Mouse (Mus musculus) midbrain, embryonic 14.5 days (tissue): ENCODE measurements around the gene Sez6. TPM values are rescaled to one million over a fixed set of nuclear protein-coding genes. Genes with fewer than 3 reads are reported as not detected.
A peak's percentile ranks its signal among the peaks of the same experiment; 100 is the strongest.

Experiments used
- ATAC-seq: fragments of 200-750 bp; cut with Nextera tagmentation; 2 replicates; pipeline ENCODE4 v1.8.0; 2017; ENCODE audit warnings: moderate number of reproducible peaks, moderate library complexity; ENCODE audit not compliant: low FRiP score, low TSS enrichment
- DNase-seq: peaks from one replicate; pipeline ENCODE4 v3.0.0-alpha.2; 2015
- H3K27ac ChIP-seq: fragments of 300-500 bp; sonication (generic); replicated peaks from 2 replicates; pipeline ENCODE4 v1.5.1; 2014; ENCODE audit warnings: mild to moderate bottlenecking, low read depth, low read length, moderate library complexity
- H3K27me3 ChIP-seq: fragments of 300-500 bp; sonication (generic); 2 replicates; pipeline ENCODE4 v1.6.1; 2014; ENCODE audit warnings: low read length, control low read depth, mixed read lengths; ENCODE audit not compliant: control insufficient read depth, insufficient read depth
- H3K36me3 ChIP-seq: fragments of 300-500 bp; sonication (generic); 2 replicates; pipeline ENCODE4 v1.6.1; 2014; ENCODE audit warnings: low read length, control low read depth; ENCODE audit not compliant: control insufficient read depth, insufficient read depth
- H3K4me1 ChIP-seq: fragments of 300-500 bp; sonication (generic); 2 replicates; pipeline ENCODE4 v1.6.1; 2014; ENCODE audit warnings: mild to moderate bottlenecking, antibody characterized with exemption, low read length, control low read depth; ENCODE audit not compliant: control insufficient read depth, insufficient read depth
- H3K4me2 ChIP-seq: fragments of 300-500 bp; sonication (generic); 2 replicates; pipeline ENCODE4 v1.6.1; 2014; ENCODE audit warnings: mild to moderate bottlenecking, low read length, moderate library complexity
- H3K4me3 ChIP-seq: fragments of 300-500 bp; sonication (generic); replicated peaks from 2 replicates; pipeline ENCODE4 v1.5.1; 2014; ENCODE audit warnings: low read depth, low read length
- H3K9ac ChIP-seq: fragments of 300-500 bp; sonication (generic); replicated peaks from 2 replicates; pipeline ENCODE4 v1.6.1; 2014; ENCODE audit warnings: mild to moderate bottlenecking, low read length, moderate library complexity
- H3K9me3 ChIP-seq: fragments of 300-500 bp; sonication (generic); 2 replicates; pipeline ENCODE4 v1.6.1; 2016; ENCODE audit warnings: low read length, control low read depth, mixed read lengths; ENCODE audit not compliant: control insufficient read depth
- WGBS: fragments of 180-500 bp; shearing (Covaris S2); extraction: QIAGEN DNeasy Blood & Tissue Kit; methylation state at CpG from one replicate; pipeline ENCODE4 v1.1.7; 2014; 5-methylcytosine and 5-hydroxymethylcytosine counted together
- polyA plus RNA-seq: library from polyadenylated mRNA; unstranded; fragments of >200 nt; fragmentation: Nextera tagmentation; extraction: Ambion mirVana; gene quantifications from 2 replicates; pipeline ENCODE4 v1.2.1, GENCODE M21; 2014

Sez6 gene
- polyA plus RNA-seq, 1 experiment from 2014 or later: 121 TPM

GRCm38 (mm10) chr11:77950125-77950685, 19.6 kb downstream of the Sez6 start:
- Histone ChIP-seq H3K36me3 (peaks cover 15% of the 10 kb centered on the region), H3K27ac (no peak overlapping the region), H3K4me2 (no peak overlapping the region), H3K4me1 (peaks cover 22% of the 10 kb centered on the region), H3K27me3 (no peaks in the 10 kb centered on the region; the same call in 1 of the 2 replicates), H3K9me3 (no peaks in the 10 kb centered on the region), H3K9ac (no peak overlapping the region), H3K4me3 (no peak overlapping the region)
- WGBS: 35% methylated on average over 12 of the region's 12 CpGs
- DNase-seq (no peak), ATAC-seq (no peak)

- H3K9ac ChIP-seq: no peak overlapping the region
- H3K36me3 ChIP-seq: peaks cover 20% of the 10 kb centered on the region
- DNase-seq (no peak), ATAC-seq (no peak)
- H3K27me3 ChIP-seq: peaks cover 3% of the 10 kb centered on the region; the same call in 1 of the 2 replicates
- 78% methylated on average over 5 of the region's 5 CpGs for WGBS
- H3K4me2 ChIP-seq: no peak overlapping the region
- H3K4me1 ChIP-seq: peaks cover 22% of the 10 kb centered on the region
- no peak overlapping the region for H3K27ac ChIP-seq
- no peaks in the 10 kb centered on the region for H3K9me3 ChIP-seq
- no peak overlapping the region for H3K4me3 ChIP-seq
Measured at GRCm38 (mm10) chr11:77950797-77951228, 20.2 kb downstream of the Sez6 start.

- DNase-seq: peak; percentile 31
- WGBS: 63% methylated on average over 9 of the region's 9 CpGs
- Histone ChIP-seq H3K27ac (no peak overlapping the region), H3K4me2 (no peak overlapping the region), H3K9ac (no peak overlapping the region), H3K27me3 (peaks cover 5% of the 10 kb centered on the region; the same call in 1 of the 2 replicates), H3K4me3 (no peak overlapping the region), H3K9me3 (no peaks in the 10 kb centered on the region), H3K4me1 (peaks cover 3% of the 10 kb centered on the region; the same call in 1 of the 2 replicates), H3K36me3 (peaks cover 29% of the 10 kb centered on the region)
- ATAC-seq: no peak
Measured at GRCm38 (mm10) chr11:77953671-77954070, 23.1 kb downstream of the Sez6 start.

- ATAC-seq (no peak), DNase-seq (no peak)
- Histone ChIP-seq H3K36me3 (peaks cover 29% of the 10 kb centered on the region), H3K4me3 (no peak overlapping the region), H3K27me3 (peaks cover 5% of the 10 kb centered on the region; the same call in 1 of the 2 replicates), H3K27ac (no peak overlapping the region), H3K9ac (no peak overlapping the region), H3K4me1 (peaks cover 14% of the 10 kb centered on the region; the same call in 1 of the 2 replicates), H3K4me2 (no peak overlapping the region), H3K9me3 (no peaks in the 10 kb centered on the region)
- 77% methylated on average over 3 of the region's 3 CpGs for WGBS
Measured at GRCm38 (mm10) chr11:77956428-77956827, 25.8 kb downstream of the Sez6 start.

GRCm38 (mm10) chr11:77958268-77958667, 27.7 kb downstream of the Sez6 start:
- DNase-seq (no peak), ATAC-seq (no peak)
- Histone ChIP-seq H3K9ac (no peak overlapping the region), H3K4me1 (peaks cover 14% of the 10 kb centered on the region; the same call in 1 of the 2 replicates), H3K27me3 (0 out of 2 replicates have a peak, but pooled peaks cover 5% of the 10 kb centered on the region), H3K27ac (no peak overlapping the region), H3K4me2 (no peak overlapping the region), H3K9me3 (no peaks in the 10 kb centered on the region), H3K36me3 (peaks cover 29% of the 10 kb centered on the region), H3K4me3 (no peak overlapping the region)
- WGBS: 88% methylated on average over 2 of the region's 2 CpGs

- Histone ChIP-seq H3K9ac (no peak overlapping the region; the same call in 1 of the 2 replicates), H3K27ac (no peak overlapping the region), H3K4me2 (no peak overlapping the region), H3K4me3 (no peak overlapping the region), H3K27me3 (0 out of 2 replicates have a peak, but pooled peaks cover 5% of the 10 kb centered on the region), H3K9me3 (no peaks in the 10 kb centered on the region), H3K4me1 (peaks cover 14% of the 10 kb centered on the region; the same call in 1 of the 2 replicates), H3K36me3 (peaks cover 23% of the 10 kb centered on the region)
- DNase-seq: no peak
- no peak for ATAC-seq
- 71% methylated on average over 9 of the region's 9 CpGs for WGBS
Measured at GRCm38 (mm10) chr11:77958932-77959331, 28.3 kb downstream of the Sez6 start.

DNA sequence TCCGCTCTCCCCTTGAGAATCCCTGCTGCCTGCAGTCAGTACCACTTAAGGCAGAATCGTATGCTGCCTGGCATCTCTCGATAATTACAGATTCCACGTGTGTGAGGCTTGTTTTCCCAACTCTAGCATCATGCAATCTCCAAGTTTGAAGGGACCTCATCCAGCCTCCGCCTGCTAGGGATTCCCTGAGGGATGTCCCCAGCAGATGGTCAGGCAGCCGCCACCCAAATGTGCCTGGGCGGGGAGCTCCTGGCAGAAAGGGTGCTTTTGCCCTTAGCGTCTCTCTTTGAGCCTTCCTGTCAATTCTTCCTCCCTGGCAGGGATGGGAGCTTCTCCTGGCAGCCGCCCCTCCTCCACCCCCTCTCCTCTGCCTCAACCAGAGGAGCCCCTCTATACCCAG, 29.6 kb downstream of the Sez6 start:
- Histone ChIP-seq H3K9ac (no peak overlapping the region), H3K36me3 (peaks cover 14% of the 10 kb centered on the region; the same call in 1 of the 2 replicates), H3K27me3 (0 out of 2 replicates have a peak, but pooled peaks cover 5% of the 10 kb centered on the region), H3K4me2 (no peak overlapping the region), H3K27ac (no peak overlapping the region), H3K9me3 (no peaks in the 10 kb centered on the region), H3K4me3 (no peak overlapping the region), H3K4me1 (peaks cover 24% of the 10 kb centered on the region)
- ATAC-seq: no peak
- WGBS: 52% methylated on average over 9 of the region's 9 CpGs
- no peak for DNase-seq

GRCm38 (mm10) chr11:77960898-77961297, 30.3 kb downstream of the Sez6 start:
- 0 out of 2 replicates have a peak, but pooled peaks cover under 1% of the 10 kb centered on the region for H3K27me3 ChIP-seq
- no peak overlapping the region for H3K27ac ChIP-seq
- no peak overlapping the region for H3K4me2 ChIP-seq
- H3K4me1 ChIP-seq: peaks cover 31% of the 10 kb centered on the region
- 53% methylated on average over 5 of the region's 5 CpGs for WGBS
- no peak for DNase-seq
- peaks cover 8% of the 10 kb centered on the region; the same call in 1 of the 2 replicates for H3K36me3 ChIP-seq
- no peak for ATAC-seq
- no peak overlapping the region for H3K9ac ChIP-seq
- no peak overlapping the region for H3K4me3 ChIP-seq
- H3K9me3 ChIP-seq: no peaks in the 10 kb centered on the region

DNA sequence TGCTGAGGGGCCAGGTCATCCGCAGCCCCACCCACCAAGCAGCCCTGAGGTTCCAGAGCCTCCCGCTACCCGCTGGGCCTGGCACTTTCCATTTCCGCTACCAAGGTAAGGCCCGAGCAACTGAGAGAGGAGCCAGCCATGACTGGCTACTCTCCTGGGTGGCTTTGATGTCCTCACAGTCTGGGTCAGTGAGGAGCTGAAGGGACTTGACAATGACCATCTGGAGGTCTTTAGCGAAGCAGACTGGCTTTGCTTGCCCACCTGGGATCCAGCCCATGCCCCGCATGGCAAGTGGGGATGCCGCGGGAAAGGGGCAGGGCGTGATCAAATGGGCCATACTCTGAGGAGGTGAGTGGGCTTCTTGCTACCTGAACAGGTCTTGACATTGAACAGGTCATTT, 32.3 kb downstream of the Sez6 start:
- Histone ChIP-seq H3K4me2 (no peak overlapping the region), H3K27ac (no peak overlapping the region), H3K9me3 (no peaks in the 10 kb centered on the region), H3K9ac (no peak overlapping the region), H3K4me1 (peaks cover 39% of the 10 kb centered on the region), H3K4me3 (no peak overlapping the region), H3K27me3 (no peaks in the 10 kb centered on the region), H3K36me3 (0 out of 2 replicates have a peak, but pooled peaks cover 5% of the 10 kb centered on the region)
- ATAC-seq (no peak), DNase-seq (no peak)
- 94% methylated on average over 10 of the region's 10 CpGs for WGBS
